Mouse (Mus musculus) limb, embryonic 14.5 days (tissue): ENCODE data around the gene Dennd1a. TPM values are rescaled to one million over a fixed set of nuclear protein-coding genes. Genes with fewer than 3 reads are reported as not detected.

Experiments
- ATAC-seq: fragments of 200-750 bp; cut with Nextera tagmentation; 2 replicates; pipeline ENCODE4 v1.8.0; 2017; ENCODE audit warnings: low read depth, moderate number of reproducible peaks, moderate TSS enrichment; ENCODE audit not compliant: low FRiP score
- DNase-seq: peaks from one replicate; pipeline ENCODE4 v3.0.0-alpha.2; 2015; ENCODE audit warnings: low spot score
- H3K27ac ChIP-seq: fragments of 300-500 bp; sonication (generic); replicated peaks from 2 replicates; pipeline ENCODE4 v1.5.1; 2014; ENCODE audit warnings: low read depth, mild to moderate bottlenecking, low read length, moderate library complexity, mixed read lengths
- H3K27me3 ChIP-seq: fragments of 300-500 bp; sonication (generic); 2 replicates; pipeline ENCODE4 v1.6.1; 2014; ENCODE audit warnings: low read length, mixed read lengths; ENCODE audit not compliant: control insufficient read depth, insufficient read depth
- H3K36me3 ChIP-seq: fragments of 300-500 bp; sonication (generic); 2 replicates; pipeline ENCODE4 v1.6.1; 2014; ENCODE audit warnings: mild to moderate bottlenecking, low read length, moderate library complexity, mixed read lengths; ENCODE audit not compliant: control insufficient read depth, insufficient read depth
- H3K4me1 ChIP-seq: fragments of 300-500 bp; sonication (generic); 2 replicates; pipeline ENCODE4 v1.6.1; 2014; ENCODE audit warnings: antibody characterized with exemption, low read length, mixed read lengths; ENCODE audit not compliant: control insufficient read depth, insufficient read depth
- H3K4me2 ChIP-seq: fragments of 300-500 bp; sonication (generic); replicated peaks from 2 replicates; pipeline ENCODE4 v1.6.1; 2014; ENCODE audit warnings: low read depth, mild to moderate bottlenecking, low read length, moderate library complexity; ENCODE audit not compliant: severe bottlenecking
- H3K4me3 ChIP-seq: fragments of 300-500 bp; sonication (generic); replicated peaks from 2 replicates; pipeline ENCODE4 v1.5.1; 2014; ENCODE audit warnings: low read length
- H3K9ac ChIP-seq: fragments of 300-500 bp; sonication (generic); 2 replicates; pipeline ENCODE4 v1.6.1; 2014; ENCODE audit warnings: mild to moderate bottlenecking, low read depth, low read length, moderate library complexity; ENCODE audit not compliant: severe bottlenecking
- H3K9me3 ChIP-seq: fragments of 300-500 bp; sonication (generic); 2 replicates; pipeline ENCODE4 v1.6.1; 2016; ENCODE audit warnings: low read length; ENCODE audit not compliant: control insufficient read depth
- POLR2A ChIP-seq: fragments of 200-500 bp; IDR thresholded peaks from 2 replicates; pipeline ENCODE4 v1.8.0; 2012; ENCODE audit warnings: inconsistent platforms, mild to moderate bottlenecking, moderate library complexity, borderline replicate concordance; ENCODE audit not compliant: insufficient read depth, insufficient read length; ENCODE audit errors: extremely low read depth
- WGBS: fragments of 180-500 bp; shearing (Covaris S2); extraction: QIAGEN DNeasy Blood & Tissue Kit; methylation state at CpG from one replicate; pipeline ENCODE4 v1.1.7; 2014; 5-methylcytosine and 5-hydroxymethylcytosine counted together
- polyA plus RNA-seq, 2 experiments: library from polyadenylated mRNA; depleted of rRNA in 1 of 2; stranded (reverse) in 1 of 2; unstranded in 1 of 2; fragments of >200 nt; fragmentation: Nextera tagmentation in 1 of 2; extraction: Ambion mirVana in 1 of 2; gene quantifications; 2 replicates each; pipeline versions ENCODE4 v1.2.1 to v1.2.3; 2012 to 2014

Dennd1a gene
- polyA plus RNA-seq, 2 experiments: 11.8 to 22.9 TPM

- WGBS: 44% methylated on average over 4 of the region's 4 CpGs
These were observed 414.4 kb downstream of the Dennd1a start for GRCm38 (mm10) chr2:37872791-37873190.

GRCm38 (mm10) chr2:37869628-37870027 is 417.6 kb downstream of the Dennd1a start:
- H3K27me3 ChIP-seq: no peaks in the 10 kb centered on the region
- no peaks in the 10 kb centered on the region for H3K36me3 ChIP-seq
- DNase-seq (peak; percentile 16), ATAC-seq (no peak)
- H3K4me1 ChIP-seq: peaks cover 10% of the 10 kb centered on the region; the same call in 1 of the 2 replicates
- no peak overlapping the region for H3K4me3 ChIP-seq
- no peak overlapping the region for H3K4me2 ChIP-seq
- no peak overlapping the region for H3K27ac ChIP-seq
- TF ChIP-seq POLR2A: no peak
- H3K9me3 ChIP-seq: no peaks in the 10 kb centered on the region
- 20% methylated on average over 6 of the region's 6 CpGs for WGBS
- H3K9ac ChIP-seq: no peak overlapping the region

More at GRCm38 (mm10) chr2:37872791-37873190, 414.4 kb downstream of the Dennd1a start:
- no peak overlapping the region for H3K4me2 ChIP-seq
- peaks cover 10% of the 10 kb centered on the region; the same call in 1 of the 2 replicates for H3K4me1 ChIP-seq
- H3K27me3 ChIP-seq: no peaks in the 10 kb centered on the region
- TF ChIP-seq POLR2A: no peak
- DNase-seq (no peak), ATAC-seq (no peak)
- no peak overlapping the region for H3K4me3 ChIP-seq
- H3K36me3 ChIP-seq: no peaks in the 10 kb centered on the region
- no peak overlapping the region for H3K27ac ChIP-seq
- no peak overlapping the region for H3K9ac ChIP-seq
- H3K9me3 ChIP-seq: no peaks in the 10 kb centered on the region

- H3K36me3 ChIP-seq: no peaks in the 10 kb centered on the region
- no peak for TF ChIP-seq POLR2A
- peaks cover 10% of the 10 kb centered on the region; the same call in 1 of the 2 replicates for H3K4me1 ChIP-seq
- DNase-seq (no peak), ATAC-seq (no peak)
- no peaks in the 10 kb centered on the region for H3K27me3 ChIP-seq
- H3K4me2 ChIP-seq: no peak overlapping the region
- WGBS: 70% methylated on average over 5 of the region's 5 CpGs
- H3K9ac ChIP-seq: no peak overlapping the region
- H3K9me3 ChIP-seq: no peaks in the 10 kb centered on the region
- H3K4me3 ChIP-seq: no peak overlapping the region
- no peak overlapping the region for H3K27ac ChIP-seq
These were observed 419.8 kb downstream of the Dennd1a start for GRCm38 (mm10) chr2:37867387-37867786.

GRCm38 (mm10) chr2:37857472-37857871 is 429.7 kb downstream of the Dennd1a start:
- H3K9me3 ChIP-seq: no peaks in the 10 kb centered on the region
- H3K27ac ChIP-seq: no peak overlapping the region
- no peak overlapping the region for H3K4me3 ChIP-seq
- H3K4me1 ChIP-seq: peaks cover 3% of the 10 kb centered on the region; the same call in 1 of the 2 replicates
- no peak overlapping the region for H3K4me2 ChIP-seq
- TF ChIP-seq POLR2A: no peak
- peaks cover 5% of the 10 kb centered on the region; the same call in 1 of the 2 replicates for H3K36me3 ChIP-seq
- H3K9ac ChIP-seq: no peak overlapping the region
- DNase-seq (no peak), ATAC-seq (no peak)
- 87% methylated on average over 1 of the region's 1 CpGs for WGBS
- no peaks in the 10 kb centered on the region for H3K27me3 ChIP-seq

GRCm38 (mm10) chr2:37856955-37857354 is 430.2 kb downstream of the Dennd1a start:
- H3K9ac ChIP-seq: no peak overlapping the region
- TF ChIP-seq POLR2A: no peak
- ATAC-seq (no peak), DNase-seq (no peak)
- H3K27me3 ChIP-seq: no peaks in the 10 kb centered on the region
- H3K36me3 ChIP-seq: peaks cover 6% of the 10 kb centered on the region; the same call in 1 of the 2 replicates
- H3K4me2 ChIP-seq: no peak overlapping the region
- no peaks in the 10 kb centered on the region for H3K9me3 ChIP-seq
- no peak overlapping the region for H3K4me3 ChIP-seq
- peaks cover 4% of the 10 kb centered on the region; the same call in 1 of the 2 replicates for H3K4me1 ChIP-seq
- 79% methylated on average over 3 of the region's 3 CpGs for WGBS
- H3K27ac ChIP-seq: no peak overlapping the region

- no peak for ATAC-seq
- Histone ChIP-seq H3K36me3 (peaks cover 10% of the 10 kb centered on the region; the same call in 1 of the 2 replicates), H3K4me2 (no peak overlapping the region), H3K9me3 (no peaks in the 10 kb centered on the region), H3K4me1 (peaks cover 10% of the 10 kb centered on the region; the same call in 1 of the 2 replicates), H3K4me3 (no peak overlapping the region), H3K9ac (no peak overlapping the region), H3K27ac (no peak overlapping the region), H3K27me3 (no peaks in the 10 kb centered on the region)
- WGBS: 65% methylated on average over 2 of the region's 2 CpGs
- DNase-seq: no peak
- TF ChIP-seq POLR2A: no peak
These were observed 432.0 kb downstream of the Dennd1a start for GRCm38 (mm10) chr2:37855226-37855625.
